Mouse (Mus musculus) heart, postnatal 36 days (tissue): ENCODE results near the gene Rtbdn. TPM values are rescaled to one million over a fixed set of nuclear protein-coding genes. Genes with fewer than 3 reads are reported as not detected.

Source experiments
- DNase-seq, 2 experiments: peaks; one replicate each; pipeline ENCODE4 v3.0.0; 2021 to 2022
- intact Hi-C: fragments of 180-260 bp; cut with DNase I; formaldehyde crosslinking; loops from one replicate; pipeline ENCODE4 v1.15.1; 2025
- total RNA-seq, 2 experiments: library from RNA; stranded (reverse); gene quantifications; 2 replicates each; pipeline ENCODE4 v1.2.3; 2021

The Rtbdn gene
- total RNA-seq, 2 experiments from 2014 or later, result not detected

GRCm38 (mm10) chr8:84918646-84919045, 28.1 kb upstream of the Rtbdn start:
- intact Hi-C loops, result no loop called here
- DNase-seq, result no peak

- intact Hi-C loops, result no loop called here
- no peak for DNase-seq
These were observed 25.2 kb upstream of the Rtbdn start for GRCm38 (mm10) chr8:84921596-84921995.

- intact Hi-C loops, result loop anchor here (5.0 kb wide), 1 partner anchor 37 kb away; no protein-coding TSS in a partner anchor
These were observed 21.2 kb upstream of the Rtbdn start for GRCm38 (mm10) chr8:84925557-84925956.

DNA sequence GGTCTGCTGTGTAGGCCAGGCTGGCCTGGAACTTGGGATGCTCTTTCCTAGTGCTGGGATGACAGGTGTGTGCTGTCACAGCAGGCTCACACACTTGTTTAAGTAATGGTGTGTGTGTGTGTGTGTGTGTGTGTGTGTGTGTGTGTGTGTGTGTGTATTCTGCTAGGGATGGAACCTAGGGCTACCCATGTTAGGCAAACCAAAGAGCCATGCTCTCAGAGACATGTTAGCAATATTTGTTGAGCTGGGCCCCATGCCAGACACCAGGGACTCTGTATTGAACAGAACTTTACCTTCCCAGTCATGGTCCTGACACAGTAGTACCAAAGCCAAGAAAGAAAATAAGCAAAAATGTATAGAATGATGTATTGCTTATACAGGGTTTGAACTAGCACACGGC, 19.3 kb upstream of the Rtbdn start:
- no peak for DNase-seq
- intact Hi-C loops, result loop anchor here (5.0 kb wide), 1 partner anchor 35 kb away; no protein-coding TSS in a partner anchor

More at GRCm38 (mm10) chr8:84925557-84925956, 21.2 kb upstream of the Rtbdn start:
- no peak for DNase-seq

- intact Hi-C loops, result loop anchor here (1.0 to 5.0 kb wide), 2 partner anchors 34 to 67 kb away; no protein-coding TSS in a partner anchor
- peak; percentile 65 to 75 for DNase-seq
These were observed 18.1 kb upstream of the Rtbdn start for GRCm38 (mm10) chr8:84928456-84929306.

- intact Hi-C loops, result no loop called here
- DNase-seq, result no peak
These were observed 16.2 kb upstream of the Rtbdn start for GRCm38 (mm10) chr8:84930582-84930981.

DNA sequence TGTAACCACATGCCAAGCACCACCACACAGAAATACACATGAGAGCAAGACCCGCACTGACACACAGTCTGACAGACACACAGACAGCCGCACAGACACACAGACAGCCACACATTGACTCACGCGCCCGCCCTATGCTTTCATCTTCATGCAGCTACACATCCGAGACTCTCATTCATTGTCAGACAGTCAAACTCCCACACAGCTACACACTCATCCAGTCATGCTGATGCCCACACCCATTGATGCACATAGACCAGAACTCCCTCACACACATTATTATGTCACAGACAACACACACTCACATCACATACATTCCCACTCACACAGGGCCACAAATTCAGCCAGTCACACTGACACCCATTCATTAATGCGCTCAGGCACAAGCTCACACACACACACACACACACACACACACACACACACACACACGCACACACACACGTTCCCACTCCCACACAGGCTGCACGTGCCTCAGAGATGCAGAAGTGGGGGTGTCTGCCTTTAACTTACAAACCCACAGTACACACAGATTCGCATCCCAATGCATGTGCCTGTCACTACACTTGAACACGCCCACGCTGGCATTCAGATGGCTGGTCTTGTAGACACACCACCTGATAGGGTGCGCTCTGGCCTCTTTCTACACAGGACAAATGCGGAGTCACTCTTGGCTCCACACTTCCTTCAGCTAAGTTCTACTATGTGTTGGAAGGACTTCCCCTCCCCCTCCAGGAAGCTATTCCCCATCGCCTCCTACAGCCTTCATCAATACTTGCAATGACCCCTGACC, 12.8 kb upstream of the Rtbdn start:
- DNase-seq, result no peak
- intact Hi-C loops, result no loop called here

- intact Hi-C loops, result no loop called here
- DNase-seq, result no peak
These were observed 11.9 kb upstream of the Rtbdn start for GRCm38 (mm10) chr8:84934860-84935259.

DNA sequence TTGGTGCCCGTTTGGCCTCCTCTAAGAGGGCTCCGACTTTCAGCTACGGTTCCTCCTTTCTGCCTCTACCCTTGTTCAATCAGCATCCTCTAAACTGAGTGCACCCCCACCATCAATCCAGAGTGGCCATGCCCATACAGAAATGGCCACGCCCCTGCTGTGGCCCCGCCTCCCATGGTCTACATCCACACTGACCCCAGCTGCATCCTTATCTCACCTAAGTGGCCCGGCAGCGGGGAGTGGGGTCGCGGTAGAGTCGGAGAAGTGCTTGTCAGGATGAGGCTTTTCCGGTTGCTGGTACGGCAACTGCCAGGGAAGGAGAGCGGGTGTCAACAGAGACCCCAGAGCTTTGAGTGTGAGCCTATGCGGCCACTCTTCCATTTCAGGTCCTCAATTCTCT, 11.3 kb upstream of the Rtbdn start:
- DNase-seq, result no peak
- intact Hi-C loops, result no loop called here

GRCm38 (mm10) chr8:84936041-84936961, 10.5 kb upstream of the Rtbdn start:
- DNase-seq, result no peak
- intact Hi-C loops, result no loop called here

- intact Hi-C loops, result no loop called here
- peak; percentile 49 to 50 for DNase-seq
These were observed 9.7 kb upstream of the Rtbdn start, which contains the start of gene Mast1 for GRCm38 (mm10) chr8:84936962-84937546. TSS of gene Mast1 (minus strand) at chr8:84937359.

DNA sequence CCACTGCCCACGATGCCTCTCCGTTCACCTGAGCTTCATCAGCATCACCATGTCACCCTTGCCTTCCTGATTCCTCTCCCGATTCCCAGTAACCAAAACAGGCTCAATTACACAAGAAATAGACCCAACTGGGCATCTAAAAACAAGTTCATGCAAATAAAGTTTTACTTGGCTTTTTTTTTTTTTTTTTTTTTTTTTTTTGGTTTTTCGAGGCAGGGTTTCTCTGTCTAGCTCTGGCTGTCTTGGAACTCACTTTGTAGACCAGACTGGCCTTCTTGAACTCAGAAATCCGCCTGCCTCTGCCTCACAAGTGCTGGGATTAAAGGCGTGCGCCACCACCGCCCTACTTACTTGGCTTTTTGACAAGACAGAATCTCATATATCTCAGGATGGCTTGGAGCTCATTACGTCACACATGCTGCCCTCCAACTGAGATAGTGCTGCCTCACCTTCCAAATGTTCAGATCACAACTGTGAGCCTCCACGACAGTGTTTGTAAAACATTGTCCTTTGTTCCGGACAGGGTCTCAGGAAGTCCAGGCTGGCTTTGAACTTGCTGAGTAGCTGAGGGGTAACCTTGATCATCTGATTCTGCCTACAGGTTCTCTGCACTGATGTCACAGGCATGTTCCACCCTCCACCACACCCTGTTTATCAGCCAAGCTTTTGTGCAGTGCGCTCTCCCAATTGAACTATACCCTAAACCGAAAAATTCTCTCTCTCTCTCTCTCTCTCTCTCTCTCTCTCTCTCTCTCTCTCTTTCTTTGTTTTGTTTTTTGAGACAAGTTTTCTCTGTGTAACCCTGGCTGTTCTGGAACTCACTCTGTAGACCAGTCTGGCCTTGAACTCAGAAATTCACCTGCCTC, 8.9 kb upstream of the Rtbdn start:
- intact Hi-C loops, result no loop called here
- no peak for DNase-seq

DNA sequence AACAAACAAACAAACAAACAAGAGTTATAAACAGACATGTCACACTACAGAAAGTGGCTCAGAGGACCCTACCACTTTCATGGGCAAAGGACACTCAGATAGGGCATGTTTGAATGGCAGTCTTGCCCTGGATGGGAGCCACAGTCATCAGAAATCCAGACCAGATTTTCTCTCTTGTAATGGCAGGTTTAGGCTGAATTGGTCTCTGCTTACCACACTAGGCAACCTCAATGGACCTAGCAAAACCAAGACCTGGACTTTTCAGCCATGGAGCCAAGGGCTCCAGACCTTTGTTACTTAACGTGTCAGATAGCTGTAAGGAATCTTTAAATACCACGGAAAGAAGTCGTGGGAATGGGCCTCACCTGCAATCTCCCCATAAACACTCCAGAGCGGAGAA, 3.1 kb upstream of the Rtbdn start:
- intact Hi-C loops, result no loop called here
- DNase-seq, result no peak

GRCm38 (mm10) chr8:84944478-84945160, 2.2 kb upstream of the Rtbdn start:
- DNase-seq, result peak in 1 of 2 experiments; percentile 23
- intact Hi-C loops, result no loop called here

GRCm38 (mm10) chr8:84945235-84945632, 1.6 kb upstream of the Rtbdn start:
- intact Hi-C loops, result no loop called here
- DNase-seq, result no peak

DNA sequence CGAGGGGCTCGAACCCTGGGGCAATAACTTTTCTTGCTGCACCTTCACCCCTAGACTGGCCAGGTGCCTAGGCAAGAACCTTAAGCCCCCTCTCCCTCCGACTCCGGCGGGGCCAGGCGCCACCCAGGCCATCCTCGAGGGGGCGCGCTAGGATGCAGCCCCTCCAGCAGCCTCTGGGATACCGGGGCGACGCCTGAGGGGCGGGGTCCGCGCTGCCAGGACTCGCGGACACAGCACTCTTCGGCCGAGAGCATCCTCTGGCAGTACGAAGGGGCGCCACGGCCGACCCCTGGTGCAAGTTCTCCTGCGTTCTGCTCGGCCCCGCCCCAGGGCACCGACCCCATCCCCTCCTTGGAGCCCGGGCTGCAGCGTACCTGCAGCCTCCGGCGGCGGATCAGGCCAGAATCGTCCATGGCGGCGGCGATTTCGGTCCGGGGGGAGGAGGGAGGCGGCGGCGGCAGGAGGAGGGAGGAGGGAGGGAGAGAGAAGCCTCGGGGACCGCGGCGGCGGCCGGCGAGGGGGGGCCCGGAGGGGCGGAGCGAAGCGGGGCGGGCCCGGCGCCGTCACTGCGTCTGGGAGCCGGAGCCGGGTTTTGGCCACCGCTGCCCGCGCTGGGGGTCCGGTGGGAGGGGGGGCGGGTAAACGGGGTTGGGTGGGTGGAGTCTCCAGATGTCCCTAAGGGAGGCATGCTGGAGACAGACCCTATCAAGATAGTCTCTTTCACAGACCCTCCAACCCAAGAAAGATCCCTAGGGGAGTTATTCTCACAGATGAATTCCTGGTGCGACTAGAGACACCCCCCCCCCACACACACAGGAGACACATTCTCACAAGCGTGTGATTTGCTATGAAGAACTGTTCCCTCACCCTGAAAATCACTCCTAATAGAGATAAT, 911 bp upstream of the Rtbdn start:
- no peak for DNase-seq

GRCm38 (mm10) chr8:84947241-84947545, 402 bp downstream of the Rtbdn start:
- peak; percentile 56 to 63 for DNase-seq
- intact Hi-C loops, result no loop called here

More for the DNA sequence above, 911 bp upstream of the Rtbdn start:
- intact Hi-C loops, result no loop called here

DNA sequence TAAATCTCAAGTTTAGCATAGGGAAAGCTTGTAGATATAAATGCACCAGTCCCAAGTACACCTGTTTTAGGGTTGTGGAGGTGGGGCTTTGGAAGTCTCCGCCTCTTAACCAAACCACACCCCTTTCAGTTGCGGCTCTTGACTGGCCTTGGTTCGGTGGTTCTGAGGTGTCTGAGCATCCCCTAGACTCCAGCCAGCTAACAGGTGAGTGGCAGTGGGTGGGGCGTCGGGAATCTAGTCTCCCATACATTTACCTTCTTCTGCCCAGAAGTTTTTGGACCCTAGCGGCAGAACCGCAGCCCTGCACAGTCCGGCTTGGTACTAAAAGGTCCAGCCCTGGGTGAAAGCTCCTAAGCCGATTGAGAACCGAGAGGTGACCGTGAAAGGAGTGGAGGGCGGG, 3.0 kb downstream of the Rtbdn start:
- DNase-seq, result no peak
- intact Hi-C loops, result no loop called here
